Mouse (Mus musculus): ENCODE data around the gene Gm20388.
"Not testable (repeated sequence)": the region's sequence is repeated elsewhere in the genome, so short reads cannot be mapped to it uniquely, and the experiment has no call there.

Gene Gm20388

GRCm38 (mm10) chr8:124177092-124177491 is 4266.5 kb downstream of the Gm20388 start:
- not testable (repeated sequence) for DNase-seq (ENCODE audit: low read depth in 2 of 2, low spot score in 2 of 2)

- DNase-seq (ENCODE audit: low read depth in 2 of 2, low spot score in 2 of 2): no peak
Observed at GRCm38 (mm10) chr8:124180681-124181445, 4270.2 kb downstream of the Gm20388 start.

- no peak for DNase-seq (ENCODE audit: low read depth in 2 of 2, low spot score in 2 of 2)
Observed at GRCm38 (mm10) chr8:124181751-124182150, 4271.1 kb downstream of the Gm20388 start.

GRCm38 (mm10) chr8:124182224-124182623 is 4271.6 kb downstream of the Gm20388 start:
- no peak for DNase-seq (ENCODE audit: low read depth in 2 of 2, low spot score in 2 of 2)

- no peak for DNase-seq (ENCODE audit: low read depth in 2 of 2, low spot score in 2 of 2)
Observed at GRCm38 (mm10) chr8:124184078-124184477, 4273.4 kb downstream of the Gm20388 start.

GRCm38 (mm10) chr8:124184507-124184906 is 4273.9 kb downstream of the Gm20388 start:
- DNase-seq (ENCODE audit: low read depth in 2 of 2, low spot score in 2 of 2): no peak

DNA sequence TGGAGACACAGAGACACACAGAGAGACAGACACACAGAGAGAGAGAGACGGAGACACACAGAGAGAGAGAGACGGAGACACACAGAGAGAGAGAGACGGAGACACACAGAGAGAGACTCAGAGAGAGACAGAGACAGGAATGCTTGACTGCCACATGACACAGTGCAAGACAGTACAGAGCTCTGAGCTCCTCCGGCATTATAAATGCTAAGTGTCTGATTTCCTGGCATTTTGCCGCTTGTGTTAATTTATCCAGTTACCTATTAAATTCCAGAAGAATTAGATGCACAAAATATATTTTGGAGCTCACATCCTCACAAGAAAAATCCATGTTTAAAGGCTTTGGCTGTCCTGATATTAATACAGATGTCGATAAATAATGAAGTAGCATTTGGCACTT is 4274.4 kb downstream of the Gm20388 start:
- DNase-seq (ENCODE audit: low read depth in 2 of 2, low spot score in 2 of 2): no peak

DNA sequence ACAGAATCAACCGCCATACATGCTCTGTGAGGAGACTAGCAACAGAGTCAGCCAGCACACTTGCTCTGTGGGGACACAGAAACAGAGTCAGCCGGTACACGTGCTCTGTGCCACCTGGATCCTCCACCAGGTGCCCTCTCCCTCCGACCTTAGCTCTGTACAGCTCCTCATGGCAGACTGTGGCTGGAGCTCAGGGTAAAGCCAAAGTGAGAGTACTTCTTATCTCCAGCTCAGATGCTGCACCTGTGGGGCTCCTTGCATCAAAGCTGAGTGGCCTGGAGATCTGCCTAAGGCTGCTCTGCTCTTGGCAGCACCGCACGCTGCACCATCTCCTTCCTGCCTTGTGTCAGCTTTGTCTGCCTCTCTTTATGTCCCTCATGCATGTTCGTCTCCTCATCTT is 4279.7 kb downstream of the Gm20388 start:
- DNase-seq (ENCODE audit: low read depth in 2 of 2, low spot score in 2 of 2): no peak

GRCm38 (mm10) chr8:124192242-124192641 is 4281.6 kb downstream of the Gm20388 start:
- DNase-seq (ENCODE audit: low read depth in 2 of 2, low spot score in 2 of 2): no peak

GRCm38 (mm10) chr8:124192976-124193375 is 4282.3 kb downstream of the Gm20388 start:
- no peak for DNase-seq (ENCODE audit: low read depth in 2 of 2, low spot score in 2 of 2)

GRCm38 (mm10) chr8:124193992-124194391 is 4283.4 kb downstream of the Gm20388 start:
- DNase-seq (ENCODE audit: low read depth in 2 of 2, low spot score in 2 of 2): no peak

GRCm38 (mm10) chr8:124196195-124196594 is 4285.6 kb downstream of the Gm20388 start:
- DNase-seq (ENCODE audit: low read depth in 2 of 2, low spot score in 2 of 2): no peak

DNA sequence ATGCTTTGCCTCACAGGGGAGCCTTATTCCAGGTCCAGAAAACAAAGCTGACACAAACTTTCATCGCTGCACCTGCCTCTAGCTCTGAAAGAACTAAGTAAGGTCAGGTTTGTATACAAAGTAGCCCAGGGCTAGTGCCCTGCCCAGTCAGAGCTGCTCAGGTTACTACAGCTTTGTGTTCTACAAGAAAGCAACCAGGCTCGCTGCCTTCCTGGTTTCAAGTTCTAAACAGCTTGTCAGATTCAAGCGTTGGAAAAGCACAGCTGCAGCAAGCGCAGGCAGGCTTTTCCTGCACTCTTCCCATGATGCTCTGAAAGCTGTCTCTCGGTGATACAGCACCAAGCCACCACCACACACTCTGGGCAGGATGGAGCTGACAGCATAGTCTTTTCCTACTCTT is 4286.2 kb downstream of the Gm20388 start:
- no peak for DNase-seq (ENCODE audit: low read depth in 2 of 2, low spot score in 2 of 2)

DNA sequence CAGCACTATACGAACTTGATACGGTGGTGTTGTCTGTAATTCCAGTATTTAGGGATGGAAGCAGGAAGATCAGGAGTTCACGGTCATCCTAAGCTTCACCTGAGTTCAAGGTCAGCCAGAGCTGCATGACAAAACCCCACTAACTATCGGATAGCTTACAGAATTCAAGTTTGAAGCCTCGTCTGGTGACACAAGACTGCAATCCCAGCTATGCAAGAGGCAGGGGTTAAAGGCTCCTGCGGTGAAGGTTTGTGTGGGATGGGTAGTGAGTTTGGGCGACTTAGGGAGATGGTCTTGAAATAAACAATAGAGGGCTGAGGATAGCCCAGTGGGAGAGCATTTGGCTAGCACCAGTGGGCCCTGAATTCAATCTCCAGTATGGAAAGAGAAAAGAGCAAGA is 4287.6 kb downstream of the Gm20388 start:
- DNase-seq (ENCODE audit: low read depth in 2 of 2, low spot score in 2 of 2): no peak

GRCm38 (mm10) chr8:124200400-124200799 is 4289.8 kb downstream of the Gm20388 start:
- no peak for DNase-seq (ENCODE audit: low read depth in 2 of 2, low spot score in 2 of 2)

GRCm38 (mm10) chr8:124201706-124202105 is 4291.1 kb downstream of the Gm20388 start:
- no peak for DNase-seq (ENCODE audit: low read depth in 2 of 2, low spot score in 2 of 2)

GRCm38 (mm10) chr8:124202895-124203294 is 4292.3 kb downstream of the Gm20388 start:
- no peak for DNase-seq (ENCODE audit: low read depth in 2 of 2, low spot score in 2 of 2)

DNA sequence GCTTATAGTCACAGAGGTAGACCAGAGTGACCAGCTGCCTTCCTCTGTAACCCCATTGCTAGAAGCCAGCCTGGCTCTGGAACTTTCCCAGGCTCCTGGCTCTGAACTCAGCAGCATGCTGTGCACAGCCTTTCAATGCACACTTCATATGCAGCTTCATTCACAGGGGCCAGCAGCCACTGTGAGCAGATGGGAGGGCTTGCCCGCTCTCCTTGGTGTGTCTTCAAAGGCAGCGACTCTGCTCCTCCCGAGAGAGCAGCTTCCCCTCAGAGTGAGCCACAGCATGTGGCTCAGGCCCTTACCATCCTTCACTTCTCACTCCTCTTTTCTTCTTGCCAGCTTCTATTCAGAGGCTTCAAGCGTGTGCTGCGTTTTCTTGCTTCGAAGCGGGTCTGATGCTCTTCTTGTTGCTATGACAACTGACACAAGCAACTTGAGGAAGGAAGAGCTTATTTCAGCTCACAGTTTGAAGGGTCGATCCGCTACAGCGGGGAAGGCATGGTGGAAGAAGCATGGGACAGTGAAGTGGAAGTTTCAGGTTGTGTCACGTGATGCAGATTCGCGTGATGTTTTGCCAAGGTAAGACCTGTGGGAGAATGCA is 4293.5 kb downstream of the Gm20388 start:
- DNase-seq (ENCODE audit: low read depth in 2 of 2, low spot score in 2 of 2): no peak

DNA sequence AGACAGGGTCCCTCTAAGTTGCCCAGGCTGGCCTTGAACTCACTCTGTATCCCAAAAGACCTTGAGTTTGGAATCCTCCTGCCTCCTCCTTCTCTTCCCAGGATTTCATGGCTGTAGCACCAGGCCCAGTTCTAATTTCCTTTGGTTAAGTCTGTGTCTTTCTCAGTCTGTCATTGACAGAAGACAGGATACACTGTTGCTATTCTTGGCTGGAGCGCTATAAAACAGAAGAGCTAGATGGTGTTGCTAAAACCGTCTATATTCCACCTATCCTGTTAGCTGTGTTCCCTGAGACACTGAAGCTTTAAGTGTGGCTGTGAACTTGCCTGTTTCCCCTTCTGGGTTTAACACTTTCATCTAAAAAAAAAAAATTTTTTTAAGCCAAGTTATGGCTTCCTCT is 4301.5 kb downstream of the Gm20388 start:
- DNase-seq (ENCODE audit: low read depth in 2 of 2, low spot score in 2 of 2): no peak

GRCm38 (mm10) chr8:124216951-124217350 is 4306.3 kb downstream of the Gm20388 start:
- no peak for DNase-seq (ENCODE audit: low read depth in 2 of 2, low spot score in 2 of 2)

DNA sequence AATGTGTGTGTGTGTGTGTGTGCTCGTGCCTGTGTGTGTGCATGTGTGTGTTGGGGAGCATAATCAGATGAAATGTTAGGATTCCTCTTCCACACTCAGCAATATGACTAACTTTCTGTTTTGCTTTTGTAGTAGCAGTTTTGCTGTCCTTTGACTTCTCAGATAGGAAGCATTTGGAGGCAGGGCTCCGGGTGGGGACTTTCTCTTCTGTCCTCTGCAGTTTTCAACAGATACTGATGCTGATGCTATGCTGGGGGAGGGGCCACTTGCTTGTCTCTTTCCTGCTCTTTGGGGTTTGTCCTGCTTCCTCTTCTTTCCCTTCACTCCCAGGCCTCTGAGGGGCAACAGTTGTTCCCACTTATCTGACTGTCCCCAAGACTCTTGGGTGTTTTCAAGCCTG is 4319.2 kb downstream of the Gm20388 start:
- no peak for DNase-seq (ENCODE audit: low read depth in 2 of 2, low spot score in 2 of 2)

- no peak for DNase-seq (ENCODE audit: low read depth in 2 of 2, low spot score in 2 of 2)
Observed at GRCm38 (mm10) chr8:124230496-124231175, 4320.0 kb downstream of the Gm20388 start.
